Mouse (Mus musculus): ENCODE measurements at regions not wholly inside any gene's neighbourhood (a gene's known extent, or its start where the extent isn't known, plus 50 kb on each side); places are given as distances from the start of the nearest gene placed in this dataset.

GRCm38 (mm10) chr4:140408446-140408845 is 161.9 kb upstream of the Igsf21 start:
- TF ChIP-seq EP300 (IDR thresholded peaks at IDR 0.05; ENCODE audit: insufficient read depth, low read depth, low read length), result no peak
- TF ChIP-seq CTCF (IDR thresholded peaks at IDR 0.05; ENCODE audit: low read depth, low read length), result no peak
